ENCODE assay signal across 21 mouse cellular contexts in genomic region chr15:103363809-103364208, GRCm38 (mm10). TPM values are rescaled to one million over a fixed set of nuclear protein-coding genes. Genes with fewer than 3 reads are reported as not detected.
A peak's percentile ranks its signal among the peaks of the same experiment; 100 is the strongest.
DNase-seq lines count a peak whose midpoint lies in the region; ATAC-seq and TF ChIP-seq lines count a peak whose summit lies in the region.
"Had no signal": no experiment of that assay in that cellular context is flagged by ENCODE, and none has a peak within 500 bp of the region (broad histone marks: within the 10 kb centered on the region; RNA-seq: fewer than 3 reads in every experiment).

No protein-coding gene starts in this region.

- 52% methylated on average over 1 of the region's 1 CpGs for WGBS in heart, embryonic 11.5 days (ENCODE audit: insufficient replicate concordance)
- 39% methylated on average over 1 of the region's 1 CpGs for WGBS in liver, embryonic 12.5 days (ENCODE audit: insufficient replicate concordance)

- TF ChIP-seq CTCF in E14TG2a.4 (conservative IDR thresholded peaks at IDR 0.05; ENCODE audit: low read length) (no peak), MEL (IDR thresholded peaks at IDR 0.05 in 2 of 3, conservative IDR thresholded peaks at IDR 0.05 in 1 of 3; ENCODE audit: control insufficient read depth in 1 of 3, insufficient read depth in 1 of 3, low read depth in 2 of 3, low read length in 3 of 3, poor library complexity in 1 of 3, severe bottlenecking in 1 of 3) (no peak)

- peak overlapping the region; percentile 98; the same call in 1 of the 2 replicates for H3K4me3 ChIP-seq in heart, embryonic 11.5 days (ENCODE audit: low read depth, low read length)
- H3K4me3 ChIP-seq in E14TG2a.4 (replicated peaks; ENCODE audit: low read length) (peak overlapping the region; percentile 95), MEL (ENCODE audit: control insufficient read depth in 1 of 2, insufficient read depth in 1 of 2, low read depth in 2 of 2, low read length in 2 of 2) (no peak overlapping the region)
- no peak overlapping the region for H3K4me3 ChIP-seq in liver, embryonic 12.5 days
- H3K4me3 ChIP-seq: left cerebral cortex, adult 2 months had no signal

- intact Hi-C loops in heart, postnatal 10 days (cut with DNase I), result no loop called here

- H3K36me3 ChIP-seq in heart, embryonic 11.5 days (ENCODE audit: control insufficient read depth, insufficient read depth, low read length), result no peaks in the 10 kb centered on the region
- H3K36me3 ChIP-seq in E14TG2a.4 (ENCODE audit: insufficient read depth, low read length) (peaks cover 31% of the 10 kb centered on the region), MEL (ENCODE audit: control insufficient read depth in 1 of 2, insufficient read depth in 2 of 2, low read length in 2 of 2) (peaks cover 0 to 47% of the 10 kb centered on the region in 2 experiments; a peak in 2 of 4 replicates)
- peaks cover 3% of the 10 kb centered on the region; the same call in 1 of the 2 replicates for H3K36me3 ChIP-seq in liver, embryonic 12.5 days
- H3K36me3 ChIP-seq: embryonic facial prominence, embryonic 10.5 days; limb, embryonic 15.5 days had no signal

- peaks cover 40% of the 10 kb centered on the region for H3K79me2 ChIP-seq in MEL (ENCODE audit: control insufficient read depth, insufficient read depth, low read length, poor library complexity)

- TF ChIP-seq RAD21 in MEL (IDR thresholded peaks at IDR 0.05; ENCODE audit: low read depth, low read length), result no peak

- TF ChIP-seq EP300 in MEL (IDR thresholded peaks at IDR 0.05; ENCODE audit: low read depth in 1 of 2, low read length in 2 of 2), result no peak

- H3K4me2 ChIP-seq in heart, embryonic 11.5 days, result peak overlapping the region; percentile 76
- H3K4me2 ChIP-seq in liver, embryonic 12.5 days, result peak overlapping the region; percentile 96
- H3K4me2 ChIP-seq: hindbrain, embryonic 14.5 days had no signal

- no peak for DNase-seq in heart, postnatal 10 days
- DNase-seq in MEL (ENCODE audit: low read depth, low spot score), result no peak
- no peak for DNase-seq in frontal cortex, adult 2 months (ENCODE audit: extremely low spot score in 1 of 2, low spot score in 1 of 2)
- DNase-seq in adrenal gland, postnatal 10 days, result no peak
- DNase-seq: cerebellum, postnatal 36 days; forebrain, postnatal 0 days; gastrocnemius, postnatal 36 days; kidney, adult 2 months; kidney, postnatal 4 days; midbrain, embryonic 14.5 days; thymus, postnatal 25 days had no signal

- H3K9ac ChIP-seq in heart, embryonic 11.5 days (ENCODE audit: low read depth, low read length), result 0 out of 2 replicates have a peak overlapping the region, but pooled peaks have one; percentile 100
- peak overlapping the region; percentile 40 for H3K9ac ChIP-seq in MEL (ENCODE audit: control insufficient read depth, low read depth, low read length, poor library complexity, severe bottlenecking)
- H3K9ac ChIP-seq in liver, embryonic 12.5 days, result no peak overlapping the region
- H3K9ac ChIP-seq: forebrain, postnatal 0 days; hindbrain, embryonic 14.5 days; limb, embryonic 15.5 days had no signal

- H3K27me3 ChIP-seq in heart, embryonic 11.5 days (ENCODE audit: control insufficient read depth, insufficient read depth, low read length), result no peaks in the 10 kb centered on the region
- H3K27me3 ChIP-seq in E14TG2a.4 (ENCODE audit: insufficient read depth, low read length), result no peaks in the 10 kb centered on the region
- no peaks in the 10 kb centered on the region for H3K27me3 ChIP-seq in MEL (ENCODE audit: control insufficient read depth in 1 of 2, insufficient read depth in 2 of 2, low read length in 2 of 2)
- peaks cover 28% of the 10 kb centered on the region for H3K27me3 ChIP-seq in liver, embryonic 12.5 days (replicated peaks)
- H3K27me3 ChIP-seq: limb, embryonic 15.5 days had no signal

- no peaks in the 10 kb centered on the region for H3K9me3 ChIP-seq in heart, embryonic 11.5 days (replicated peaks; ENCODE audit: control insufficient read depth, low read length)
- H3K9me3 ChIP-seq in E14TG2a.4 (ENCODE audit: low read length) (no peaks in the 10 kb centered on the region), MEL (replicated peaks; ENCODE audit: insufficient read depth, low read length) (no peaks in the 10 kb centered on the region)
- H3K9me3 ChIP-seq in liver, embryonic 12.5 days (replicated peaks), result no peaks in the 10 kb centered on the region
- H3K9me3 ChIP-seq: embryonic facial prominence, embryonic 10.5 days; limb, embryonic 15.5 days had no signal

- H3K27ac ChIP-seq in heart, embryonic 11.5 days (ENCODE audit: low read depth, low read length), result 0 out of 2 replicates have a peak overlapping the region, but pooled peaks have one; percentile 1
- peak overlapping the region; percentile 88 for H3K27ac ChIP-seq in MEL (ENCODE audit: control insufficient read depth, low read depth, low read length)
- peak overlapping the region; percentile 83 for H3K27ac ChIP-seq in liver, embryonic 12.5 days
- H3K27ac ChIP-seq: embryonic facial prominence, embryonic 10.5 days; hindbrain, embryonic 14.5 days; left cerebral cortex, adult 2 months; limb, embryonic 15.5 days had no signal

- no peak for ATAC-seq in heart, embryonic 11.5 days (replicated peaks; ENCODE audit: insufficient number of reproducible peaks, low FRiP score, low TSS enrichment)
- ATAC-seq in liver, embryonic 12.5 days, result no peak
- ATAC-seq in megakaryocyte-erythroid progenitor cell, adult 5-6 weeks (replicated peaks; ENCODE audit: low FRiP score, low TSS enrichment, poor library complexity, severe bottlenecking), result no peak
- ATAC-seq: activated CD4-positive, CD25-positive, alpha-beta regulatory T cell, adult 4 months; forebrain, postnatal 0 days had no signal

- H3K4me1 ChIP-seq in heart, embryonic 11.5 days (ENCODE audit: control insufficient read depth, insufficient read depth, low read length), result peaks cover 56% of the 10 kb centered on the region
- H3K4me1 ChIP-seq in E14TG2a.4 (replicated peaks; ENCODE audit: low read depth, low read length) (peaks cover 86% of the 10 kb centered on the region), MEL (ENCODE audit: control insufficient read depth in 1 of 2, insufficient read depth in 2 of 2, low read length in 2 of 2) (peaks cover 26 to 49% of the 10 kb centered on the region in 2 experiments)
- H3K4me1 ChIP-seq in liver, embryonic 12.5 days, result peaks cover 82% of the 10 kb centered on the region

- TF ChIP-seq POLR2A in MEL (IDR thresholded peaks at IDR 0.05; ENCODE audit: control insufficient read depth in 1 of 2, insufficient read depth in 1 of 2, low read depth in 1 of 2, low read length in 2 of 2, poor library complexity in 1 of 2), result no peak

TF ChIP-seq in MEL, 35 proteins besides CTCF, POLR2A, EP300 and RAD21:
- TF ChIP-seq MXI1 (IDR thresholded peaks at IDR 0.05; ENCODE audit: low read depth, low read length), result no peak
TF ChIP-seq in MEL: peak in this region for 0.

RNA-seq across cellular contexts. Expression of gene Itga5, which starts 2.8 kb away (rescaled TPM):
- polyA plus RNA-seq in heart, embryonic 11.5 days (2014; fragmentation: Nextera tagmentation; extraction: Ambion mirVana), result 66.4 and 82.7 TPM in 2 replicates
- total RNA-seq in heart, postnatal 10 days (2021), result 100 to 1,000 TPM in 1 of 2 experiments, 10 to 100 TPM in 1; 89.4 to 101 TPM
- 6.0 and 6.7 TPM in 2 replicates for total RNA-seq in MEL (2012; rRNA removed)
- polyA plus RNA-seq in MEL (2012; ENCODE audit: insufficient read depth in 1 of 2, insufficient read length in 2 of 2, low read depth in 1 of 2, low replicate concordance in 2 of 2, missing spikeins in 1 of 2), result 10 to 100 TPM in 1 of 2 experiments, not detected in 1; 17.4 TPM
- 21.8 and 23.2 TPM in 2 replicates for polyA plus RNA-seq in liver, embryonic 12.5 days (2016; fragmentation: Nextera tagmentation; extraction: Ambion mirVana)
- 51.5 and 56.4 TPM in 2 replicates for total RNA-seq in megakaryocyte-erythroid progenitor cell, adult 5-6 weeks (2014; fragmentation: Nextera tagmentation)
- 11.5 and 11.8 TPM in 2 replicates for total RNA-seq in megakaryocyte-erythroid progenitor cell, adult 5-6 weeks (2017)
- polyA plus RNA-seq in frontal cortex, adult 2 months (2012; rRNA removed), result 2.2 and 2.9 TPM in 2 replicates
- 10 to 100 TPM; 38.0 to 38.2 TPM for total RNA-seq in adrenal gland, postnatal 10 days (2021)

RNA-seq across cellular contexts. Expression of gene Zfp385a, which starts 23.9 kb away (rescaled TPM):
- 10.2 and 11.6 TPM in 2 replicates for polyA plus RNA-seq in heart, embryonic 11.5 days (2014; fragmentation: Nextera tagmentation; extraction: Ambion mirVana)
- total RNA-seq in heart, postnatal 10 days (2021), result 10 to 100 TPM; 24.3 to 26.2 TPM
- 4.4 and 5.2 TPM in 2 replicates for total RNA-seq in MEL (2012; rRNA removed)
- 10 to 100 TPM in 1 of 2 experiments, not detected in 1; 54.0 TPM for polyA plus RNA-seq in MEL (2012; ENCODE audit: insufficient read depth in 1 of 2, insufficient read length in 2 of 2, low read depth in 1 of 2, low replicate concordance in 2 of 2, missing spikeins in 1 of 2)
- polyA plus RNA-seq in liver, embryonic 12.5 days (2016; fragmentation: Nextera tagmentation; extraction: Ambion mirVana), result 7.7 and 8.2 TPM in 2 replicates
- total RNA-seq in megakaryocyte-erythroid progenitor cell, adult 5-6 weeks (2014; fragmentation: Nextera tagmentation), result 23.4 and 28.7 TPM in 2 replicates
- 1.7 and 2.1 TPM in 2 replicates for total RNA-seq in megakaryocyte-erythroid progenitor cell, adult 5-6 weeks (2017)
- 46.3 and 46.5 TPM in 2 replicates for polyA plus RNA-seq in frontal cortex, adult 2 months (2012; rRNA removed)
- 10 to 100 TPM; 20.1 to 24.2 TPM for total RNA-seq in adrenal gland, postnatal 10 days (2021)
- polyA plus RNA-seq: activated CD4-positive, CD25-positive, alpha-beta regulatory T cell, adult 4 months had no signal

RNA-seq across cellular contexts. Expression of gene Gpr84, which starts 53.4 kb away (rescaled TPM):
- 0.41 and 0.53 TPM in 2 replicates for polyA plus RNA-seq in heart, embryonic 11.5 days (2014; fragmentation: Nextera tagmentation; extraction: Ambion mirVana)
- total RNA-seq in heart, postnatal 10 days (2021), result not detected
- 0.12 TPM in 1 of 2 replicates, not detected in the other for total RNA-seq in MEL (2012; rRNA removed)
- polyA plus RNA-seq in MEL (2012; ENCODE audit: insufficient read depth in 1 of 2, insufficient read length in 2 of 2, low read depth in 1 of 2, low replicate concordance in 2 of 2, missing spikeins in 1 of 2), result under 1 TPM in 1 of 2 experiments, not detected in 1; 0.21 TPM
- 0.75 and 0.78 TPM in 2 replicates for polyA plus RNA-seq in liver, embryonic 12.5 days (2016; fragmentation: Nextera tagmentation; extraction: Ambion mirVana)
- total RNA-seq in megakaryocyte-erythroid progenitor cell, adult 5-6 weeks (2014; fragmentation: Nextera tagmentation), result 0.49 TPM in 1 of 2 replicates, not detected in the other
- 0.34 and 1.3 TPM in 2 replicates for total RNA-seq in megakaryocyte-erythroid progenitor cell, adult 5-6 weeks (2017)
- polyA plus RNA-seq in frontal cortex, adult 2 months (2012; rRNA removed), result 1.3 and 1.5 TPM in 2 replicates
- total RNA-seq in adrenal gland, postnatal 10 days (2021), result not detected
- total RNA-seq: gastrocnemius, postnatal 36 days had no signal
- polyA plus RNA-seq: activated CD4-positive, CD25-positive, alpha-beta regulatory T cell, adult 4 months; C2C12 had no signal

Comparison
In these comparisons a context has a peak if more than half of its experiments do, and no peak if none do; other contexts are left out.
1. H3K27ac ChIP-seq: peak in every context shown above with its lines; median percentile 88 in MEL; 83 in liver, embryonic 12.5 days; 1 in heart, embryonic 11.5 days.
2. H3K4me3 ChIP-seq: peak in heart, embryonic 11.5 days (single experiment) and E14TG2a.4 (single experiment); none in MEL (0 of 2) and liver, embryonic 12.5 days (single experiment).